12 mouse cellular contexts compared by ENCODE assay signal in genomic region chr14:122477971-122478573, GRCm38 (mm10). TPM values are rescaled to one million over a fixed set of nuclear protein-coding genes. Genes with fewer than 3 reads are reported as not detected.
A peak's percentile ranks its signal among the peaks of the same experiment; 100 is the strongest.
DNase-seq lines count a peak whose midpoint lies in the region; ATAC-seq and TF ChIP-seq lines count a peak whose summit lies in the region.
"Had no signal": no experiment of that assay in that cellular context is flagged by ENCODE, and none has a peak within 500 bp of the region (broad histone marks: within the 10 kb centered on the region; RNA-seq: fewer than 3 reads in every experiment).

No protein-coding gene starts in this region.

- peaks cover 68% of the 10 kb centered on the region for H3K4me1 ChIP-seq in E14TG2a.4 (replicated peaks; ENCODE audit: low read depth, low read length)
- H3K4me1 ChIP-seq in ES-Bruce4 (ENCODE audit: control insufficient read depth, insufficient read depth, low read length): no peaks in the 10 kb centered on the region
- H3K4me1 ChIP-seq in forebrain, postnatal 0 days (ENCODE audit: insufficient read depth): no peaks in the 10 kb centered on the region
- H3K4me1 ChIP-seq in midbrain, embryonic 11.5 days (ENCODE audit: control insufficient read depth, insufficient read depth, low read length): peaks cover 15% of the 10 kb centered on the region
- peaks cover 4% of the 10 kb centered on the region; the same call in 1 of the 2 replicates for H3K4me1 ChIP-seq in lung, adult 2 months (ENCODE audit: control insufficient read depth, insufficient read depth, low read length)

- peak overlapping the region; percentile 91 for H3K4me3 ChIP-seq in E14TG2a.4 (replicated peaks; ENCODE audit: low read length)
- peak overlapping the region; percentile 33 for H3K4me3 ChIP-seq in ES-Bruce4 (ENCODE audit: low read depth, low read length)
- peak overlapping the region; percentile 48 for H3K4me3 ChIP-seq in forebrain, postnatal 0 days (ENCODE audit: low read depth, low read length)
- H3K4me3 ChIP-seq in midbrain, embryonic 11.5 days (ENCODE audit: low read depth, low read length): peak overlapping the region; percentile 75
- no peak overlapping the region for H3K4me3 ChIP-seq in lung, adult 2 months (replicated peaks; ENCODE audit: extremely low read depth, low read depth, low read length)
- H3K4me3 ChIP-seq: liver, embryonic 12.5 days had no signal

- WGBS in forebrain, postnatal 0 days: 5% methylated on average over 9 of the region's 9 CpGs
- 1% methylated on average over 9 of the region's 9 CpGs for WGBS in midbrain, embryonic 11.5 days
- 3% methylated on average over 9 of the region's 9 CpGs for WGBS in lung, adult 2 months

- H3K9me3 ChIP-seq in E14TG2a.4 (ENCODE audit: low read length): no peaks in the 10 kb centered on the region
- no peaks in the 10 kb centered on the region for H3K9me3 ChIP-seq in ES-Bruce4 (replicated peaks; ENCODE audit: control insufficient read depth, insufficient read depth, low read length, poor library complexity, severe bottlenecking)
- no peaks in the 10 kb centered on the region for H3K9me3 ChIP-seq in forebrain, postnatal 0 days (ENCODE audit: low read length)
- no peaks in the 10 kb centered on the region for H3K9me3 ChIP-seq in midbrain, embryonic 11.5 days (ENCODE audit: control insufficient read depth, low read length)
- H3K9me3 ChIP-seq: heart, embryonic 10.5 days; liver, embryonic 12.5 days had no signal

- no peak for TF ChIP-seq POLR2A in ES-Bruce4 (IDR thresholded peaks at IDR 0.05; ENCODE audit: insufficient read depth, low read length)
- TF ChIP-seq POLR2A in lung, adult 2 months (IDR thresholded peaks at IDR 0.05; ENCODE audit: borderline replicate concordance, extremely low read depth, low read depth, low read length): no peak

- ATAC-seq in forebrain, postnatal 0 days: no peak
- ATAC-seq in midbrain, embryonic 11.5 days (ENCODE audit: low FRiP score): no peak
- ATAC-seq: liver, embryonic 12.5 days had no signal

- DNase-seq in forebrain, postnatal 0 days: peak; percentile 74
- DNase-seq in midbrain, embryonic 11.5 days (ENCODE audit: low spot score, missing footprints): no peak
- no peak for DNase-seq in right cerebral cortex, postnatal 4 days
- DNase-seq in heart, adult 9 months (ENCODE audit: low spot score in 2 of 2): no peak
- no peak for DNase-seq in lung, adult 2 months
- DNase-seq: kidney, postnatal 36 days; thymus, postnatal 36 days had no signal

- H3K27ac ChIP-seq in ES-Bruce4 (ENCODE audit: insufficient read depth, low read length): no peak overlapping the region
- H3K27ac ChIP-seq in forebrain, postnatal 0 days (ENCODE audit: low read depth, low read length): peak overlapping the region; percentile 47
- peak overlapping the region; percentile 50 for H3K27ac ChIP-seq in midbrain, embryonic 11.5 days (ENCODE audit: low read depth, low read length)
- H3K27ac ChIP-seq: heart, embryonic 10.5 days; liver, embryonic 12.5 days had no signal

- H3K27me3 ChIP-seq in E14TG2a.4 (ENCODE audit: insufficient read depth, low read length) (peaks cover 57% of the 10 kb centered on the region), ES-Bruce4 (ENCODE audit: control insufficient read depth, insufficient read depth, low read length, poor library complexity, severe bottlenecking) (peaks cover 40% of the 10 kb centered on the region)
- peaks cover 23% of the 10 kb centered on the region for H3K27me3 ChIP-seq in forebrain, postnatal 0 days (ENCODE audit: insufficient read depth, low read length)
- H3K27me3 ChIP-seq in midbrain, embryonic 11.5 days (ENCODE audit: control insufficient read depth, insufficient read depth, low read length): peaks cover 59% of the 10 kb centered on the region

- H3K4me2 ChIP-seq in forebrain, postnatal 0 days (ENCODE audit: low read depth): peak overlapping the region; percentile 39
- H3K4me2 ChIP-seq in midbrain, embryonic 11.5 days: peak overlapping the region; percentile 62
- H3K4me2 ChIP-seq: liver, embryonic 12.5 days had no signal

- TF ChIP-seq CTCF in E14TG2a.4 (conservative IDR thresholded peaks at IDR 0.05; ENCODE audit: low read length) (no peak), ES-Bruce4 (IDR thresholded peaks at IDR 0.05; ENCODE audit: low read depth, low read length) (no peak)
- no peak for TF ChIP-seq CTCF in forebrain, postnatal 0 days (IDR thresholded peaks at IDR 0.05; ENCODE audit: low read depth)
- TF ChIP-seq CTCF in lung, adult 2 months (IDR thresholded peaks at IDR 0.05; ENCODE audit: insufficient read depth, low read length): no peak

- H3K9ac ChIP-seq in ES-Bruce4 (ENCODE audit: low read depth, poor library complexity, severe bottlenecking): no peak overlapping the region
- peak overlapping the region; percentile 61 for H3K9ac ChIP-seq in forebrain, postnatal 0 days
- peak overlapping the region; percentile 96 for H3K9ac ChIP-seq in midbrain, embryonic 11.5 days (ENCODE audit: low read length)
- H3K9ac ChIP-seq: liver, embryonic 12.5 days had no signal

- H3K36me3 ChIP-seq in E14TG2a.4 (ENCODE audit: insufficient read depth, low read length) (peaks cover 37% of the 10 kb centered on the region), ES-Bruce4 (ENCODE audit: control insufficient read depth, insufficient read depth, low read length, poor library complexity, severe bottlenecking) (no peaks in the 10 kb centered on the region)
- H3K36me3 ChIP-seq in forebrain, postnatal 0 days (ENCODE audit: insufficient read depth): no peaks in the 10 kb centered on the region
- H3K36me3 ChIP-seq in midbrain, embryonic 11.5 days (ENCODE audit: control insufficient read depth, insufficient read depth, low read length): no peaks in the 10 kb centered on the region
- H3K36me3 ChIP-seq: heart, embryonic 10.5 days; liver, embryonic 12.5 days had no signal

- no peak for TF ChIP-seq EP300 in ES-Bruce4 (IDR thresholded peaks at IDR 0.05; ENCODE audit: insufficient read depth, low read depth, low read length)

RNA-seq across cellular contexts. Expression of gene Zic2, which starts 2.8 kb away (rescaled TPM):
- 25.2 and 27.0 TPM in 2 replicates for polyA plus RNA-seq in ES-Bruce4 (2011; ENCODE audit: insufficient read depth, insufficient read length, low read depth, missing spikeins)
- total RNA-seq in forebrain, postnatal 0 days (2014; rRNA removed): 44.9 and 105 TPM in 2 replicates
- 9.6 and 16.3 TPM in 2 replicates for polyA plus RNA-seq in forebrain, postnatal 0 days (2015; fragmentation: Nextera tagmentation; extraction: Ambion mirVana)
- 5.8 and 6.3 TPM in 2 replicates for polyA plus RNA-seq in midbrain, embryonic 11.5 days (2014; fragmentation: Nextera tagmentation; extraction: Ambion mirVana)
- not detected in 2 replicates for polyA plus RNA-seq in lung, adult 2 months (2012; rRNA removed)
- polyA plus RNA-seq: liver, embryonic 12.5 days; spleen, adult 2 months had no signal

RNA-seq across cellular contexts. Expression of gene Gm10837, which starts 12.3 kb away (rescaled TPM):
- not detected in 2 replicates for polyA plus RNA-seq in ES-Bruce4 (2011; ENCODE audit: insufficient read depth, insufficient read length, low read depth, missing spikeins)
- 0.15 and 1.0 TPM in 2 replicates for total RNA-seq in forebrain, postnatal 0 days (2014; rRNA removed)
- 0.23 TPM in 1 of 2 replicates, not detected in the other for polyA plus RNA-seq in forebrain, postnatal 0 days (2015; fragmentation: Nextera tagmentation; extraction: Ambion mirVana)
- polyA plus RNA-seq in midbrain, embryonic 11.5 days (2014; fragmentation: Nextera tagmentation; extraction: Ambion mirVana): 0.41 and 0.45 TPM in 2 replicates
- polyA plus RNA-seq in lung, adult 2 months (2012; rRNA removed): not detected in 2 replicates
- polyA plus RNA-seq: heart, embryonic 10.5 days; liver, embryonic 12.5 days; spleen, adult 2 months had no signal

RNA-seq across cellular contexts. Expression of gene Zic5, which starts 12.6 kb away (rescaled TPM):
- polyA plus RNA-seq in ES-Bruce4 (2011; ENCODE audit: insufficient read depth, insufficient read length, low read depth, missing spikeins): 24.8 and 26.6 TPM in 2 replicates
- 13.9 and 22.8 TPM in 2 replicates for total RNA-seq in forebrain, postnatal 0 days (2014; rRNA removed)
- polyA plus RNA-seq in forebrain, postnatal 0 days (2015; fragmentation: Nextera tagmentation; extraction: Ambion mirVana): 5.1 and 13.8 TPM in 2 replicates
- polyA plus RNA-seq in midbrain, embryonic 11.5 days (2014; fragmentation: Nextera tagmentation; extraction: Ambion mirVana): 14.6 and 15.8 TPM in 2 replicates
- 0.06 TPM in 1 of 2 replicates, not detected in the other for polyA plus RNA-seq in lung, adult 2 months (2012; rRNA removed)
- polyA plus RNA-seq: liver, embryonic 12.5 days; spleen, adult 2 months had no signal

RNA-seq across cellular contexts. Expression of gene Gm5089, which starts 27.2 kb away (rescaled TPM):
- polyA plus RNA-seq in ES-Bruce4 (2011; ENCODE audit: insufficient read depth, insufficient read length, low read depth, missing spikeins): 0.33 and 0.40 TPM in 2 replicates
- total RNA-seq in forebrain, postnatal 0 days (2014; rRNA removed): 0.33 and 0.38 TPM in 2 replicates
- 0.12 TPM in 1 of 2 replicates, not detected in the other for polyA plus RNA-seq in forebrain, postnatal 0 days (2015; fragmentation: Nextera tagmentation; extraction: Ambion mirVana)
- polyA plus RNA-seq in midbrain, embryonic 11.5 days (2014; fragmentation: Nextera tagmentation; extraction: Ambion mirVana): 0.62 and 0.64 TPM in 2 replicates
- not detected in 2 replicates for polyA plus RNA-seq in lung, adult 2 months (2012; rRNA removed)
- polyA plus RNA-seq: heart, embryonic 10.5 days; liver, embryonic 12.5 days; spleen, adult 2 months had no signal

RNA-seq across cellular contexts. Expression of gene Pcca, which starts 56.1 kb away (rescaled TPM):
- polyA plus RNA-seq in ES-Bruce4 (2011; ENCODE audit: insufficient read depth, insufficient read length, low read depth, missing spikeins): 25.1 and 32.7 TPM in 2 replicates
- total RNA-seq in forebrain, postnatal 0 days (2014; rRNA removed): 11.9 and 12.4 TPM in 2 replicates
- 23.8 and 29.4 TPM in 2 replicates for polyA plus RNA-seq in forebrain, postnatal 0 days (2015; fragmentation: Nextera tagmentation; extraction: Ambion mirVana)
- polyA plus RNA-seq in midbrain, embryonic 11.5 days (2014; fragmentation: Nextera tagmentation; extraction: Ambion mirVana): 28.1 and 31.2 TPM in 2 replicates
- polyA plus RNA-seq in lung, adult 2 months (2012; rRNA removed): 8.0 and 18.7 TPM in 2 replicates
